Mouse (Mus musculus) forebrain, embryonic 13.5 days (tissue): ENCODE data around the gene Creg1. TPM values are rescaled to one million over a fixed set of nuclear protein-coding genes. Genes with fewer than 3 reads are reported as not detected.

ENCODE experiments used
- ATAC-seq: fragments of 200-750 bp; cut with Nextera tagmentation; 2 replicates; pipeline ENCODE4 v1.8.0; 2017
- H3K27ac ChIP-seq: fragments of 300-500 bp; sonication (generic); 2 replicates; pipeline ENCODE4 v1.5.1; 2015; ENCODE audit warnings: inconsistent platforms, mild to moderate bottlenecking, moderate library complexity
- H3K27me3 ChIP-seq: fragments of 300-500 bp; sonication (generic); 2 replicates; pipeline ENCODE4 v1.6.1; 2015; ENCODE audit warnings: mild to moderate bottlenecking, inconsistent platforms
- H3K36me3 ChIP-seq: fragments of 300-500 bp; sonication (generic); 2 replicates; pipeline ENCODE4 v1.6.1; 2015; ENCODE audit warnings: mild to moderate bottlenecking, inconsistent platforms; ENCODE audit not compliant: poor library complexity, severe bottlenecking
- H3K4me1 ChIP-seq: fragments of 300-500 bp; sonication (generic); 2 replicates; pipeline ENCODE4 v1.6.1; 2015; ENCODE audit warnings: inconsistent platforms
- H3K4me2 ChIP-seq: fragments of 300-500 bp; sonication (generic); 2 replicates; pipeline ENCODE4 v1.6.1; 2015; ENCODE audit warnings: inconsistent platforms, mild to moderate bottlenecking, moderate library complexity
- H3K4me3 ChIP-seq: fragments of 300-500 bp; sonication (generic); 2 replicates; pipeline ENCODE4 v1.5.1; 2015; ENCODE audit warnings: mild to moderate bottlenecking, inconsistent platforms
- H3K9ac ChIP-seq: fragments of 300-500 bp; sonication (generic); 2 replicates; pipeline ENCODE4 v1.6.1; 2015; ENCODE audit warnings: mild to moderate bottlenecking, inconsistent platforms
- H3K9me3 ChIP-seq: fragments of 300-500 bp; sonication (generic); replicated peaks from 2 replicates; pipeline ENCODE4 v1.6.1; 2016; ENCODE audit warnings: inconsistent platforms
- WGBS: fragments of 180-500 bp; shearing (Covaris S2); methylation state at CpG from one replicate; pipeline ENCODE4 v1.1.7; 2015; 5-methylcytosine and 5-hydroxymethylcytosine counted together
- polyA plus RNA-seq: library from polyadenylated mRNA; unstranded; fragments of >200 nt; fragmentation: Nextera tagmentation; extraction: Ambion mirVana; gene quantifications from 2 replicates; pipeline ENCODE4 v1.2.1, GENCODE M21; 2015

The Creg1 gene
- polyA plus RNA-seq, 1 experiment from 2014 or later: 21.5 TPM

GRCm38 (mm10) chr1:165822031-165822430, 58.5 kb downstream of the Creg1 start:
- Histone ChIP-seq H3K4me1 (peaks cover 6% of the 10 kb centered on the region; the same call in 1 of the 2 replicates), H3K9me3 (no peaks in the 10 kb centered on the region), H3K27ac (no peak overlapping the region), H3K27me3 (peaks cover 59% of the 10 kb centered on the region), H3K36me3 (no peaks in the 10 kb centered on the region), H3K4me2 (no peak overlapping the region), H3K4me3 (no peak overlapping the region), H3K9ac (no peak overlapping the region)
- 100% methylated on average over 2 of the region's 2 CpGs for whole genome bisulfite sequencing
- no peak for ATAC-seq

Other genes starting within 250 kb of the Creg1 start
- 127 and 131 TPM in 2 replicates for gene Mpzl1, start 129.2 kb upstream of the Creg1 start, polyA plus RNA-seq
- gene Rcsd1, start 54.0 kb upstream of the Creg1 start, polyA plus RNA-seq: 6.5 and 7.0 TPM in 2 replicates
- gene Cd247, start 24.9 kb downstream of the Creg1 start, polyA plus RNA-seq: 0.63 and 2.2 TPM in 2 replicates
- gene Pou2f1, start 238.9 kb downstream of the Creg1 start, polyA plus RNA-seq: 23.9 and 25.9 TPM in 2 replicates